Mouse (Mus musculus) lung, embryonic 15.5 days (tissue): ENCODE data around the gene Tial1. TPM values are rescaled to one million over a fixed set of nuclear protein-coding genes. Genes with fewer than 3 reads are reported as not detected.

Experiments
- ATAC-seq: fragments of 200-750 bp; cut with Nextera tagmentation; 2 replicates; pipeline ENCODE4 v1.8.0; 2017; ENCODE audit warnings: moderate number of reproducible peaks, borderline replicate concordance; ENCODE audit not compliant: low FRiP score, low TSS enrichment; ENCODE audit errors: extremely low read depth
- H3K27ac ChIP-seq: fragments of 300-500 bp; sonication (generic); 2 replicates; pipeline ENCODE4 v1.5.1; 2015; ENCODE audit warnings: moderate library complexity, mild to moderate bottlenecking, inconsistent platforms
- H3K27me3 ChIP-seq: fragments of 300-500 bp; sonication (generic); 2 replicates; pipeline ENCODE4 v1.6.1; 2015; ENCODE audit warnings: inconsistent platforms
- H3K36me3 ChIP-seq: fragments of 300-500 bp; sonication (generic); 2 replicates; pipeline ENCODE4 v1.6.1; 2015; ENCODE audit warnings: inconsistent platforms
- H3K4me1 ChIP-seq: fragments of 300-500 bp; sonication (generic); 2 replicates; pipeline ENCODE4 v1.6.1; 2015; ENCODE audit warnings: inconsistent platforms
- H3K4me2 ChIP-seq: fragments of 300-500 bp; sonication (generic); 2 replicates; pipeline ENCODE4 v1.6.1; 2015; ENCODE audit warnings: inconsistent platforms, mild to moderate bottlenecking, moderate library complexity
- H3K4me3 ChIP-seq: fragments of 300-500 bp; sonication (generic); 2 replicates; pipeline ENCODE4 v1.5.1; 2015; ENCODE audit warnings: mild to moderate bottlenecking, inconsistent platforms
- H3K9ac ChIP-seq: fragments of 300-500 bp; sonication (generic); 2 replicates; pipeline ENCODE4 v1.6.1; 2015; ENCODE audit warnings: inconsistent platforms
- H3K9me3 ChIP-seq: fragments of 300-500 bp; sonication (generic); 2 replicates; pipeline ENCODE4 v1.6.1; 2016; ENCODE audit warnings: inconsistent platforms
- WGBS: fragments of 180-500 bp; shearing (Covaris S2); methylation state at CpG from one replicate; pipeline ENCODE4 v1.1.7; 2015; 5-methylcytosine and 5-hydroxymethylcytosine counted together
- microRNA-seq: library from miRNA; unstranded; fragments of <30 nt; microRNA quantifications from one replicate; pipeline ENCODE4, GENCODE M21; 2016
- polyA plus RNA-seq: library from polyadenylated mRNA; unstranded; fragments of >200 nt; fragmentation: Nextera tagmentation; extraction: Ambion mirVana; gene quantifications from 2 replicates; pipeline ENCODE4 v1.2.1, GENCODE M21; 2015

Gene Tial1
- polyA plus RNA-seq, 1 experiment from 2014 or later = 26.2 TPM

GRCm38 (mm10) chr7:128392071-128392971 is 69.2 kb downstream of the Tial1 start:
- H3K27me3 ChIP-seq = no peaks in the 10 kb centered on the region
- ATAC-seq = peak; percentile 45; the same call in 1 of the 2 replicates
- no peak overlapping the region for H3K9ac ChIP-seq
- H3K4me3 ChIP-seq = no peak overlapping the region
- peak overlapping the region; percentile 24; the same call in 1 of the 2 replicates for H3K27ac ChIP-seq
- 67% methylated on average over 18 of the region's 18 CpGs for WGBS
- H3K4me1 ChIP-seq = peaks cover 18% of the 10 kb centered on the region
- no peaks in the 10 kb centered on the region for H3K9me3 ChIP-seq
- no peak overlapping the region for H3K4me2 ChIP-seq
- H3K36me3 ChIP-seq = no peaks in the 10 kb centered on the region

- 33% methylated on average over 12 of the region's 12 CpGs for whole genome bisulfite sequencing
- Histone ChIP-seq H3K27ac (no peak overlapping the region; the same call in 1 of the 2 replicates), H3K36me3 (no peaks in the 10 kb centered on the region), H3K27me3 (no peaks in the 10 kb centered on the region), H3K9ac (no peak overlapping the region), H3K9me3 (no peaks in the 10 kb centered on the region), H3K4me3 (no peak overlapping the region), H3K4me1 (peaks cover 18% of the 10 kb centered on the region), H3K4me2 (no peak overlapping the region)
- ATAC-seq = no peak
Measured at GRCm38 (mm10) chr7:128391267-128392057, 70.1 kb downstream of the Tial1 start.

Small RNAs within 50 kb of the gene (microRNA-seq; reads per million reads assigned to microRNA genes)
- gene Gm24365 = not detected

Other genes starting within 250 kb of the Tial1 start
- gene Armc5, start 224.4 kb downstream of the Tial1 start, polyA plus RNA-seq = 22.4 and 24.5 TPM in 2 replicates
- 8.2 and 9.1 TPM in 2 replicates for gene 9130023H24Rik, start 223.7 kb downstream of the Tial1 start, polyA plus RNA-seq
- 173 and 178 TPM in 2 replicates for gene Tgfb1i1, start 214.9 kb downstream of the Tial1 start, polyA plus RNA-seq
- 0.15 and 0.19 TPM in 2 replicates for gene Slc5a2, start 196.1 kb downstream of the Tial1 start, polyA plus RNA-seq
- gene BC017158, start 163.5 kb downstream of the Tial1 start, polyA plus RNA-seq = 31.3 and 38.6 TPM in 2 replicates
- 35.1 and 36.6 TPM in 2 replicates for gene Rgs10, start 43.0 kb downstream of the Tial1 start, polyA plus RNA-seq
- gene Bag3, start 61.9 kb upstream of the Tial1 start, polyA plus RNA-seq = 18.3 and 18.4 TPM in 2 replicates
- 16.2 and 17.2 TPM in 2 replicates for gene Inpp5f, start 149.6 kb upstream of the Tial1 start, polyA plus RNA-seq